ENCODE assay signal across 8 mouse cellular contexts in genomic region chr19:5448354-5449150, GRCm38 (mm10). TPM values are rescaled to one million over a fixed set of nuclear protein-coding genes. Genes with fewer than 3 reads are reported as not detected.
DNase-seq lines count a peak whose midpoint lies in the region; ATAC-seq and TF ChIP-seq lines count a peak whose summit lies in the region.

No protein-coding gene starts in this region.

- H3K4me3 ChIP-seq in lung, embryonic 14.5 days (ENCODE audit: low read depth, low read length), result peak overlapping the region; percentile 54
- peak overlapping the region; percentile 62 for H3K4me3 ChIP-seq in hindbrain, embryonic 10.5 days

- peaks cover 45% of the 10 kb centered on the region for H3K27me3 ChIP-seq in lung, embryonic 14.5 days (ENCODE audit: insufficient read depth, low read length)
- H3K27me3 ChIP-seq in hindbrain, embryonic 10.5 days (ENCODE audit: insufficient read depth, poor library complexity, severe bottlenecking), result peaks cover 83% of the 10 kb centered on the region

- H3K4me2 ChIP-seq in lung, embryonic 14.5 days, result peak overlapping the region; percentile 96

- ATAC-seq in lung, embryonic 14.5 days (ENCODE audit: insufficient read depth), result 0 out of 2 replicates have a peak, but pooled peaks have one; percentile 18
- ATAC-seq in megakaryocyte progenitor cell, adult 5-6 weeks (replicated peaks; ENCODE audit: poor library complexity), result peak; percentile 66

- no peak overlapping the region for H3K27ac ChIP-seq in lung, embryonic 14.5 days (ENCODE audit: low read depth)
- H3K27ac ChIP-seq in hindbrain, embryonic 10.5 days, result no peak overlapping the region

- no peak overlapping the region for H3K9ac ChIP-seq in lung, embryonic 14.5 days

- no peaks in the 10 kb centered on the region for H3K4me1 ChIP-seq in lung, embryonic 14.5 days (ENCODE audit: insufficient read depth)
- H3K4me1 ChIP-seq in hindbrain, embryonic 10.5 days (replicated peaks), result peaks cover 24% of the 10 kb centered on the region

- no peaks in the 10 kb centered on the region for H3K9me3 ChIP-seq in lung, embryonic 14.5 days (ENCODE audit: low read depth, low read length)
- peaks cover 6% of the 10 kb centered on the region for H3K9me3 ChIP-seq in hindbrain, embryonic 10.5 days

- no peak for TF ChIP-seq CTCF in lung, embryonic 14.5 days (IDR thresholded peaks at IDR 0.05; ENCODE audit: low read depth)

- peaks cover under 1% of the 10 kb centered on the region; the same call in 1 of the 2 replicates for H3K36me3 ChIP-seq in lung, embryonic 14.5 days (ENCODE audit: insufficient read depth)
- H3K36me3 ChIP-seq in hindbrain, embryonic 10.5 days, result 0 out of 2 replicates have a peak, but pooled peaks cover under 1% of the 10 kb centered on the region

- 4% methylated on average over 36 of the region's 36 CpGs for WGBS in lung, embryonic 14.5 days
- 7% methylated on average over 36 of the region's 36 CpGs for WGBS in hindbrain, embryonic 10.5 days

- DNase-seq in lung, embryonic 14.5 days, result peak; percentile 40
- DNase-seq in lung, postnatal 14 days, result no peak
- DNase-seq in adrenal gland, postnatal 36 days, result peak; percentile 64 to 69
- no peak for DNase-seq in hindbrain, embryonic 10.5 days (ENCODE audit: low spot score)
- DNase-seq in c-Kit-positive CD71-positive TER-119-positive erythroid progenitor cells, embryonic 14.5 days (ENCODE audit: low spot score), result no peak
- no peak for DNase-seq in kidney, adult 8-10 months
- DNase-seq in cerebellum, postnatal 36 days, result no peak

RNA-seq across cellular contexts. Expression of gene Fosl1, which starts 1.2 kb away (rescaled TPM):
- polyA plus RNA-seq in lung, embryonic 14.5 days (2014; fragmentation: Nextera tagmentation; extraction: Ambion mirVana), result not detected in 2 replicates
- total RNA-seq in adrenal gland, postnatal 36 days (2021), result 1 to 10 TPM in 1 of 2 experiments, not detected in 1; 5.3 TPM
- polyA plus RNA-seq in hindbrain, embryonic 10.5 days (2016; fragmentation: Nextera tagmentation; extraction: Ambion mirVana), result not detected in 2 replicates
- total RNA-seq in megakaryocyte progenitor cell, adult 5-6 weeks (2015), result 0.47 and 0.98 TPM in 2 replicates
- total RNA-seq in megakaryocyte progenitor cell, adult 5-6 weeks (2017), result 1.2 TPM in 1 of 2 replicates, not detected in the other

RNA-seq across cellular contexts. Expression of gene Ccdc85b, which starts 9.1 kb away (rescaled TPM):
- polyA plus RNA-seq in lung, embryonic 14.5 days (2014; fragmentation: Nextera tagmentation; extraction: Ambion mirVana), result 9.0 and 10.0 TPM in 2 replicates
- total RNA-seq in adrenal gland, postnatal 36 days (2021), result 1 to 10 TPM; 7.9 to 8.3 TPM
- polyA plus RNA-seq in hindbrain, embryonic 10.5 days (2016; fragmentation: Nextera tagmentation; extraction: Ambion mirVana), result 6.9 and 8.6 TPM in 2 replicates
- total RNA-seq in megakaryocyte progenitor cell, adult 5-6 weeks (2015), result 0.99 and 1.2 TPM in 2 replicates
- 2.5 and 3.0 TPM in 2 replicates for total RNA-seq in megakaryocyte progenitor cell, adult 5-6 weeks (2017)

RNA-seq across cellular contexts. Expression of gene Fibp, which starts 11.9 kb away (rescaled TPM):
- 101 and 104 TPM in 2 replicates for polyA plus RNA-seq in lung, embryonic 14.5 days (2014; fragmentation: Nextera tagmentation; extraction: Ambion mirVana)
- total RNA-seq in adrenal gland, postnatal 36 days (2021), result 10 to 100 TPM; 89.1 to 95.3 TPM
- 99.5 and 122 TPM in 2 replicates for polyA plus RNA-seq in hindbrain, embryonic 10.5 days (2016; fragmentation: Nextera tagmentation; extraction: Ambion mirVana)
- 50.2 and 73.5 TPM in 2 replicates for total RNA-seq in megakaryocyte progenitor cell, adult 5-6 weeks (2015)
- 107 and 197 TPM in 2 replicates for total RNA-seq in megakaryocyte progenitor cell, adult 5-6 weeks (2017)

RNA-seq across cellular contexts. Expression of gene Ctsw, which starts 19.8 kb away (rescaled TPM):
- 1.0 and 1.8 TPM in 2 replicates for polyA plus RNA-seq in lung, embryonic 14.5 days (2014; fragmentation: Nextera tagmentation; extraction: Ambion mirVana)
- total RNA-seq in adrenal gland, postnatal 36 days (2021), result under 1 TPM in 1 of 2 experiments, not detected in 1; 0.26 TPM
- polyA plus RNA-seq in hindbrain, embryonic 10.5 days (2016; fragmentation: Nextera tagmentation; extraction: Ambion mirVana), result 2.0 and 3.0 TPM in 2 replicates
- total RNA-seq in megakaryocyte progenitor cell, adult 5-6 weeks (2015), result 0.47 and 0.83 TPM in 2 replicates
- total RNA-seq in megakaryocyte progenitor cell, adult 5-6 weeks (2017), result 0.44 and 0.79 TPM in 2 replicates

RNA-seq across cellular contexts. Expression of gene AI837181, which starts 23.6 kb away (rescaled TPM):
- 40.8 and 42.7 TPM in 2 replicates for polyA plus RNA-seq in lung, embryonic 14.5 days (2014; fragmentation: Nextera tagmentation; extraction: Ambion mirVana)
- 10 to 100 TPM; 43.7 to 50.6 TPM for total RNA-seq in adrenal gland, postnatal 36 days (2021)
- 53.8 and 63.9 TPM in 2 replicates for polyA plus RNA-seq in hindbrain, embryonic 10.5 days (2016; fragmentation: Nextera tagmentation; extraction: Ambion mirVana)
- 18.4 and 18.6 TPM in 2 replicates for total RNA-seq in megakaryocyte progenitor cell, adult 5-6 weeks (2015)
- total RNA-seq in megakaryocyte progenitor cell, adult 5-6 weeks (2017), result 8.6 and 11.9 TPM in 2 replicates

Comparison
In these comparisons a context has a peak if more than half of its experiments do, and no peak if none do; other contexts are left out.
1. DNase-seq: peak in lung, embryonic 14.5 days (single experiment) and adrenal gland, postnatal 36 days (2 of 2); none in lung, postnatal 14 days (single experiment), hindbrain, embryonic 10.5 days (single experiment), c-Kit-positive CD71-positive TER-119-positive erythroid progenitor cells, embryonic 14.5 days (single experiment), kidney, adult 8-10 months (0 of 2) and cerebellum, postnatal 36 days (0 of 2).